Mouse (Mus musculus): ENCODE data around the gene Ttc7. TPM values are rescaled to one million over a fixed set of nuclear protein-coding genes. Genes with fewer than 3 reads are reported as not detected.

Gene Ttc7
- polyA plus RNA-seq, 1 experiment from 2014 or later: 23.2 TPM

DNA sequence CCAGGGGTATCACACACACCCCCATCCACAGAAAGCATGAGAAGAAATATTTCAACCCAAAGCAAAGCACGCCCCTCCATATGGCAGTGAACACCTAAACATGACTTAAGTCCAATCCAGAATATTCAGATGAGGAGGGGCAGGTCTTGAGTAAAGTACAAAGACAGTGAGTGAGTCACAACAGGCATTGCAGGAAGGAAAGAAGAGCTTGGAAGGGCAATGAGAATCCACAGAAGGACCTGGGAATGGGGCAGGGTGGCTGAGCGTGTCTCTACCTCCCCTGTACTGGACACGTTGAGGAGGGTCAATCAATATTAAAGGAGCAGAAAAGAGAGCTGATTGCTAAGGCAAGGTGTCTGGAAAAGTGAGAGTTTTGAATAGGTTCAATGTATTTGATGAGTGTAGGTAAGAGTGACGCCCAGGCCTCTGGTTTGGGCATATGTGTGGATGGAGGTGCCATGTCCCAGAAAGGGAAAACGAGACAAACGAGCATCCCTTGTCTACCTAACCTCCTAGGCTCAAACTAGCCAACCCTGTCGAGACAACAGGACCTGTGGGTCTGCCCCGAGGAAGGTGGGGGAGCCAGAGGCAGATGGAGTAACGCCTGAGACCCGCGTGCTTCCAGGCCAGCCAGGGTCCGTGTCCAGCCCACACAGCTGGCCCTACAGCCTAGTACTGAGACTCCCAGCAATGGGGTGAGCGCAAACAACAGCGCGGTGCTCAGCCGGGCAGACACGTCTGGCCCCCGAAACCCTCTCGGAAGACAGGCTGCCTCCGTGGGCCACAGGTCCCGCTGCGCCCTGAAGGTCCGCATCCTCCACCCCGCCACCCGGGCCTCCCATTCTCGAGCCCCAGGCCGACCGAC, 17.5 kb upstream of the Ttc7 start:
- no peaks in the 10 kb centered on the region for H3K27me3 ChIP-seq
- ChIA-PET POLR2A (interaction anchor here (1.8 to 4.0 kb wide), 2 partner anchors 10 to 17 kb away, joined by 7 to 21 read pairs; partner anchors contain the start of gene Ttc7), CTCF (interaction anchor here (1.0 kb wide), 1 partner anchor 49 kb away, joined by 3 read pairs; no protein-coding TSS in a partner anchor)
- DNase-seq (ENCODE audit: low read depth, low spot score) (no peak), ATAC-seq (peak; percentile 52)
- in situ Hi-C loops (cut with MboI; ENCODE audit: low pct_unique_long_range_greater_than_20kb): loop anchor here (25.0 kb wide), 1 partner anchor 778 kb away; no protein-coding TSS in a partner anchor
- TF ChIP-seq CTCF (IDR thresholded peaks at IDR 0.05): no peak

DNA sequence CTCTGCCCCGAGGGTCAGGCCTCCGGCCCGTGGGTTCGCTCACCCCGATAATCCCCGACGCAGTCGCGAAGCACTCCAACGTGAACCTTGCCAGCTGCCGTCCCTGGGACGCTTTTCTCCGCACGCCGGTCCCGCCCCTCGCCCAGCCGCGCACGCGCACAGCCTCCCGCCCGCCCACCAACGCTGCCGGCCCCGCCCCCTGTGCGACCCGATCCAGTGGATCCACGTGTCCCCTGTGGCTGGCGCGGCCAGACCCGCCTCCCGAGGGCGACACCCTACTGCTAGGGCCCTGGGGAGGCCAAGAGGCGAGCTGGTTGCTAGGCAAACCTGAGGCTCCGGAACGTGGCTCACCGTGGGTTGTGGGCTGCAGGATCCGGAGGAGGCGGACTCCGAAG, 16.9 kb upstream of the Ttc7 start, which contains the start of gene Mcfd2:
Gene Mcfd2 (minus strand): TSS at position 144 of the 395 bp plus-strand sequence.
- no peaks in the 10 kb centered on the region for H3K27me3 ChIP-seq
- no peak for TF ChIP-seq CTCF (IDR thresholded peaks at IDR 0.05)
- DNase-seq (ENCODE audit: low read depth, low spot score) (peak; percentile 41), ATAC-seq (peak; percentile 94)
- POLR2A ChIA-PET: interaction anchor here (1.8 to 4.0 kb wide), 2 partner anchors 10 to 16 kb away, joined by 7 to 21 read pairs; partner anchors contain the start of gene Ttc7
- CTCF ChIA-PET: interaction anchor here (1.0 to 1.6 kb wide), 2 partner anchors 10 to 49 kb away, joined by 3 to 4 read pairs; no protein-coding TSS in a partner anchor
- in situ Hi-C loops (cut with MboI; ENCODE audit: low pct_unique_long_range_greater_than_20kb): loop anchor here (25.0 kb wide), 1 partner anchor 778 kb away; no protein-coding TSS in a partner anchor

DNA sequence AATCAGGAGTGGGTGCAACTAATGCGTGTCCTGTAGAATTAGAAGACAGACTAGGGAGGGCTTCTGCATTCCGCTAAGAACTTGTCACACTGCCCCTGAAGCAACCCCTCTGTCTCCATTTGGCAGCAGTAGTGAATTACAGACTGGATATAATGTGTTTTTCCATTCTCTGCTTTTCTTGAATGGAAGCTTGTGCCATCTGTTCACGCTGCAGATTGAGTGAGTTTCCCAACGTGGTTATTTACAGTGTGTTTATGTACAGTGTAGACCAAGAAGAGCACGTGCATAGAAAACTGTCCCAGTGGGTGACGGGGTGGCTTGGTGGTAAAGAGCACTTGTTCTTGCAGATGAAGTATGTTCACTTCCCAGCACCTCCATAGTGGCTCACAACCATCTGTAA, 13.2 kb upstream of the Ttc7 start:
- no peak for TF ChIP-seq CTCF (IDR thresholded peaks at IDR 0.05)
- CTCF ChIA-PET: no interaction called here
- ATAC-seq: no peak
- no peak for DNase-seq (ENCODE audit: low read depth, low spot score)
- in situ Hi-C loops (cut with MboI; ENCODE audit: low pct_unique_long_range_greater_than_20kb): loop anchor here (25.0 kb wide), 1 partner anchor 782 kb away; no protein-coding TSS in a partner anchor
- POLR2A ChIA-PET: interaction anchor here (1.3 kb wide), 1 partner anchor 12 kb away, joined by 4 read pairs; no protein-coding TSS in a partner anchor
- H3K27me3 ChIP-seq: no peaks in the 10 kb centered on the region

DNA sequence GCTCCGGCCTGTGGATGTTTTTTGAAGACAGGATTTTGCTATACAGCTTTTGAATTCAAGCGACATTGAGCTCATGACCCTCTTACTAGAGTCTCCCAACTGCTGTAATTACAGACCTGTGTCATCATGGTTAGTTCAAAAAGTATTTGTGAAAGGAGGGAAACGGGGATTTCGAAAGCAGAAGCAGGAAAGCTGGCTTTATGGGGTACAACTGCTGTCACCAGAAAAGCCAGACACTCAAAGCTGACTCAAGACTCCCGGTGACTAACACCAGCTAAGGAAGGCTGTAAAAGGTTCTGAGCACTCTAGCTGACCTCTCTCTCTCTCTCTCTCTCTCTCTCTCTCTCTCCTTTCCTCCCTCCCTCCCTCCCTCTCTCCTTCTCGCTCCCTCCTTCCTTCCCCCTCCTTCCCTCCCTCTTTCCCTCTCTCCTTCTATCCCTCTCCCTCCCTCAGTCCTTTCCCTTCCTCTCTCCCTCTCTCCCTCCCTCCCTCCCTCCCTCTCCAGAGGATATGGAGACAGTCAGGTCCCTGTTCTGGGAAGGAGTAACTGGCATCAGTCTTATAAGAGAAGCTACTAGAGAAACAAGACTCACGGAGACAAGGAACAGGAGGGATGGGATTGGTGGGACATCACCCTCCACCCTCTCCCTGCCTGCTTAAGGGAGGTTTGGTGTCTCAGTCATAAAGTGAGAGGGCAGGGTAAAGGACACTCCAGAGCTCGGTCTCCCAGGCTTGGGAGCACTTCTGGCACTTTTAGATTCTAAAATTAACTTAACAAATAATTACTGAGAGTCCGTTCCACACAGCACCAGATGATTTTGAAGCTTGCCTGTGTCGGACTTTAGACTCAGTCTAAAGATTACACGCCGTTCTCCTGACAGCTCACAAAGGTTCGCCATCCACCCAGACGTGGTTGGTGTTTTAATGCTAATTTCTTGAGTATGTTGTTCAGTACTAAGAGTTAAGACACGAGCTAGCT, 7.0 kb upstream of the Ttc7 start:
- DNase-seq (ENCODE audit: low read depth, low spot score) (no peak), ATAC-seq (peak; percentile 44)
- CTCF ChIA-PET: interaction anchor here (1.1 to 1.2 kb wide), 2 partner anchors 9 to 12 kb away, joined by 3 to 4 read pairs; no protein-coding TSS in a partner anchor
- POLR2A ChIA-PET: interaction anchor here (2.2 kb wide), 1 partner anchor 10 kb away, joined by 7 read pairs; the partner anchor contains the start of gene Mcfd2
- in situ Hi-C loops (cut with MboI; ENCODE audit: low pct_unique_long_range_greater_than_20kb): no loop called here
- no peaks in the 10 kb centered on the region for H3K27me3 ChIP-seq
- no peak for TF ChIP-seq CTCF (IDR thresholded peaks at IDR 0.05)

DNA sequence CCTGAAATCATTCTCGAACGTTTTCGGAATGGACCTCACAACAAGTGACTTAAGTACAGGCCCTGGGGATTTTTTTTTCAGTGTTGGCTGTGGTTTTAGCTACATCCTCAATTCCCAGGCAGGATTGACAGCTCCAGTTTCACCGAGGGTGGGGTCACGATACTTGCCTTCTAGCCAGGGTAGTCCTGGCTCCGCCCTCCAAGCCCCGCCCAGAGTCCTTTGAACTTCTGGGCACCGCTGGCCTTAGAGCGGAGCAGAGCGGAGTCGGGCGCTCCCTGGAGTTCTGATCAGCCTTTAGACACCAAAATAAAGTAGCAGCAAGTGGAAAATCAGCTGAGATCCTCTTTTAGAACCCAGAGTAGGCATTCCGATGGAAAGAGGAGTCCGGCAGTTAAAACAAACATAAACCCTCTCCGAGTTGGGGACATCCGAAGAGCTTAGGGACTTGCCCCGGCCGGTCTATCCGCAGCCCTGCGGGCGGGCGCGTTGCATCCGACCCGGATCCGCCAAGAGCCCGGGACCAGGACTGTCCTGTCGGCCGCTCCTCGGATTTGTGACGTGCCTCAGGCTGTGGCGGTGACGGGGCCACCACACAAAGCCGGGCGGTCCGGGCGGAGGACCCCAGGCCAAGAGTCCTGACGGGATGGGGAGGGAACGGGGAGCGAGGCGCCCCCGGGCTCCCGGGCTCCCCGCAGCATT, 530 bp upstream of the Ttc7 start:
- CTCF ChIA-PET: interaction anchor here (1.1 to 1.3 kb wide), 2 partner anchors 9 to 14 kb away, joined by 3 to 4 read pairs; no protein-coding TSS in a partner anchor
- H3K27me3 ChIP-seq: no peaks in the 10 kb centered on the region
- ATAC-seq (peak; percentile 67), DNase-seq (ENCODE audit: low read depth, low spot score) (no peak)
- POLR2A ChIA-PET: interaction anchor here (0.8 to 2.6 kb wide), 8 partner anchors 10 to 29 kb away, joined by 3 to 21 read pairs (median 4); partner anchors contain the start of gene Mcfd2
- no peak for TF ChIP-seq CTCF (IDR thresholded peaks at IDR 0.05)
- in situ Hi-C loops (cut with MboI; ENCODE audit: low pct_unique_long_range_greater_than_20kb): no loop called here

DNA sequence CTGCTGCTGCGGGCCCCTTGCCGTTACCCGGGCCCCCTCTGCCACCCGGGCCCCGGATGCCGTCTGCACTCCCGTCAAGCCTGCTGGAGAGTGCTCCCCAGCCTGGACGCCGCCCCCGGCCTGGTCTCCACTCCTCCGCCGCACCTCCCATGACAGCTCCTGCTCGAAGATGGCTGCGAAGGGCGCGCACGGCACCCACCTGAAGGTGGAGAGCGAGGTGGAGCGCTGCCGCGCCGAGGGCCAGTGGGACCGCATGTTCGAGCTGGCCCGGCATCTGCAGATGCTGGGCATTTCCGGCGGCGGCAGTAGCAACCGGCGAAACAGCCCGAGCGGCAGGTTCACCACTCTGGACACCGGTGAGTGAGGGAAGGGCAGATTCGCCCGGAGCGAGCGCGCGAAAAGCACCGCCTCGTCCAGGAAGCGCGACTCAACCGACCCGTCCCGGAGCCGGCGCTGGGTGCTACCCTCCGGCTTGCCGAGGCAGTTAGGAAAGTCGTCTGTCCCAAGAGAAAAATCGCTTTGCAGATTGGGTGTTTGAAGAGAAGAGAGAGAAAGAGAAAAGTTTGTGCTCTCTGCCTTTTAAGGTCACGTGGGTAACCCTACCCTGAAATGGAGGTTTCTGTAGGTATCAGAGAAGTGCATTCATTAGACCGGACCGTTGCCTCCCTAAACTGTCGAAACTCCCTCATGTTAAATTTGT, 519 bp downstream of the Ttc7 start:
- POLR2A ChIA-PET: interaction anchor here (0.6 to 2.6 kb wide), 7 partner anchors 10 to 28 kb away, joined by 3 to 21 read pairs (median 3); partner anchors contain the start of gene Mcfd2
- H3K27me3 ChIP-seq: no peaks in the 10 kb centered on the region
- DNase-seq (ENCODE audit: low read depth, low spot score): no peak
- TF ChIP-seq CTCF (IDR thresholded peaks at IDR 0.05): no peak
- in situ Hi-C loops (cut with MboI; ENCODE audit: low pct_unique_long_range_greater_than_20kb): no loop called here
- CTCF ChIA-PET: no interaction called here
- peak; percentile 25 for ATAC-seq

DNA sequence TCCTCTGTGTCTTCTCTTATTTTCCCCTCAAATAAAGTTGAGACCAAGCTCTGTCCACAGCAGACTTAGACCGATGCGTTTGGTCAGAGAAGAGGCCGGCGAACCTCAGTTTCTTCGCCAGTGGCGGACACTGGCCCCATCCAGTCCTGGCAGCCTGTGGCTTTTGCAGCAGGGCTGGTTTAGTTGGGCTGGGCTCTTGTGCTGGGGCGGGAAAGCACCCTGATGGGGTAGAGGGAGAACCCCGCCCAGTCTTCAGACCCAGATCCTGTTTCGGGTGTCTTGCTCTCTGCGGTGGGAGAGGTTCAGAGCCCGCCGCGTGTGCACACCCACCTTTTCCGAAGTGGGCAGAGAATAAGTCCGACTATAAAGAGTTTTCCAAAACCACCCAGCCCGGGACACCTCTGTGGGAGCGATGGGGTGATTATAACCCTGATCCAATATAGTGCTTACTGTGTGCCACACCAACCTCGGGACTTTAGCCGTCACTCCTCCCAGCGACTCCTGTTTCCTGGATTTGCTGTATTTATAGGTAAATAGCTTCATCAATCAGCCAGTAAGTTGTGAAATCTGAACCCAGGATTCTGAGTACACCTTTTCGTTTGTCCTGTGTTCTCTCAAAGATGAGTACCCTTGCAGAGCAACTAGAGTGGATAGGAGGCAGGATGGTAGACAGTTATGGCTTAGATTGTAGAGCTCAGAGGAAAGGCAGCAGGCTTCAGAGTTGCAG, 1.2 kb downstream of the Ttc7 start:
- no peak for DNase-seq (ENCODE audit: low read depth, low spot score)
- in situ Hi-C loops (cut with MboI; ENCODE audit: low pct_unique_long_range_greater_than_20kb): no loop called here
- H3K27me3 ChIP-seq: no peaks in the 10 kb centered on the region
- no peak for TF ChIP-seq CTCF (IDR thresholded peaks at IDR 0.05)
- ATAC-seq: no peak
- ChIA-PET POLR2A (interaction anchor here (1.6 to 2.6 kb wide), 3 partner anchors 15 to 28 kb away, joined by 3 to 7 read pairs (median 6); no protein-coding TSS in a partner anchor), CTCF (interaction anchor here (1.1 kb wide), 1 partner anchor 30 kb away, joined by 5 read pairs; no protein-coding TSS in a partner anchor)

DNA sequence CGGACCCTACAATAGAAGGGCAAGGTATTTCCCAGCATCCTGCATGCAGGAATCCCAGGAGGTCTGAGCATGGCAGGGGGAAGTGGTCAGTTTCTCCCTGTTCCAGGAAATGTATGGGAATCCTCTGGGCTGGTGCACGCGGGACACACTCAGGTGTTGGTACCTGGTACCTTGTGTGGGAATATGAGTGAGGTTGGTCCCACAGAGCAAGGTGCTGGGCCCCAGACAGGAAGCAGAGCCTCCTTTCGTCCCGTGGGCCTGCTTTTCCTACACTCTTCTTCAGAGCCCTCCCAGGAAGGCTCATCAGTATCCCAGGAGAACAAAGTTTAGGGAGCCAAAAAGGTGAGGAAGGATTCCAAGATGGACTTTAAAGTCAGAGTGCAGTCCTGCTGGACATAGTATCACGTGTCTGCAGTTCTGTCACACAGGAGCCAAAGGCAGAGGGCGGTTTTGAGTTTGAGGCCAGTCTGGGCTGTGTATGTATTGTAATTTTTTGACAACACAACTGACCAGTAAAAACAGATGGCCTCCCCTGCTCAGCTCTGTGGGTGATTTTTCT, 1.9 kb downstream of the Ttc7 start:
- in situ Hi-C loops (cut with MboI; ENCODE audit: low pct_unique_long_range_greater_than_20kb): no loop called here
- CTCF ChIA-PET: interaction anchor here (1.1 kb wide), 1 partner anchor 30 kb away, joined by 5 read pairs; no protein-coding TSS in a partner anchor

More for the DNA sequence above, 1.9 kb downstream of the Ttc7 start:
- no peak for DNase-seq (ENCODE audit: low read depth, low spot score)
- no peak for ATAC-seq
- POLR2A ChIA-PET: no interaction called here
- no peaks in the 10 kb centered on the region for H3K27me3 ChIP-seq
- TF ChIP-seq CTCF (IDR thresholded peaks at IDR 0.05): no peak

Measured in Patski (cell line).